Mouse (Mus musculus) granulocyte monocyte progenitor cell, adult 5-6 weeks (primary cell): ENCODE results near the gene Tnpo2. TPM values are rescaled to one million over a fixed set of nuclear protein-coding genes. Genes with fewer than 3 reads are reported as not detected.
A peak's percentile ranks its signal among the peaks of the same experiment; 100 is the strongest.

ENCODE experiments used
- ATAC-seq: replicated peaks from 2 replicates; pipeline ENCODE4 v1.8.0; 2016; ENCODE audit warnings: mild to moderate bottlenecking, moderate TSS enrichment, inconsistent platforms; ENCODE audit not compliant: poor library complexity, severe bottlenecking
- total RNA-seq, 2 experiments: library from RNA; stranded (forward) in 1 of 2; stranded (reverse) in 1 of 2; fragments of 200-712, 200-1000 nt in 1 of 2; fragments of >200 nt in 1 of 2; fragmentation: Nextera tagmentation in 1 of 2; gene quantifications; 2 replicates each; pipeline ENCODE4 v1.2.3; 2014 to 2017

Gene Tnpo2
- total RNA-seq, 2 experiments from 2014 or later, result 19.6 to 26.8 TPM

DNA sequence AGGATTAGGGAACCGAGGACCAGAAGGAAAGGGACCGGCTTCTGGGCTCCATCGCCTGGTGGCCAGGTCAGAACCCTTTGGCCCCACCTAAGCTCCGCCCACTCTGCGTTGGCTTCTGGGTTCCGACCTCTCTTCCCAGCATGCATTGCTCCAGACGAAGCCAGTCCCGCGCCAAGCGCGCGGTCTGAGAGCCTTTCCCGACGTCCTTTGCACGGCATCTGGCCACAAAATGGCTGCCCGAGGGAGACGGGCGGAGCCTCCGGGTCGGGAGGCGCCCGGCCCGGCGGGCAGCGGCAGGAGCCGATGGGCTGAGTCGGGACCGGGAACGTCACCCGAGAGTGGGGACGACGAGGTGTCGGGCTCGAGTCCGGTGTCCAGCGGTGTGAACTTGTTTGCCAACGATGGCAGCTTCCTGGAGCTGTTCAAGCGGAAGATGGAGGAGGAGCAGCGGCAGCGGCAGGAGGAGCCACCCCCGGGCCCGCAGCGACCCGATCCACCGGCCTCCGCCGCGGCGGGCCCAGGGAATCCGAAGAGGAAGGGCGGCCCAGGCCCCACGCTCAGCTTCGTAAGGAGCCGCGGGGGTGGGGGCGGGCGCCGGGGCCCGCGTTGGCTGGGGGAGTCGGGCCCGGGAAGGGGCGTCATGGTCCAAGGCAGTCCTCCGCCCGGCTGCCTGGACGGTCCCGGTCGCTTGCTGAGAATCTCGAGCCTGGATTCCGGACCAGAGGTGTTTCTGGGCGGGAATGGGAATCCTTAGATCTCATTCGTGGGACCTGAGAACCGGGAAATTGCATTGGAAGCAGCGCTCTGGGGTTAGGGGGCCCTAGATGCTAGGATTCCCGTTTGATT is 9.8 kb upstream of the Tnpo2 start, which contains the start of gene Trir:
Gene Trir (plus strand): TSS at position 154 of the 846 bp plus-strand sequence.
- ATAC-seq, result peak; percentile 77

DNA sequence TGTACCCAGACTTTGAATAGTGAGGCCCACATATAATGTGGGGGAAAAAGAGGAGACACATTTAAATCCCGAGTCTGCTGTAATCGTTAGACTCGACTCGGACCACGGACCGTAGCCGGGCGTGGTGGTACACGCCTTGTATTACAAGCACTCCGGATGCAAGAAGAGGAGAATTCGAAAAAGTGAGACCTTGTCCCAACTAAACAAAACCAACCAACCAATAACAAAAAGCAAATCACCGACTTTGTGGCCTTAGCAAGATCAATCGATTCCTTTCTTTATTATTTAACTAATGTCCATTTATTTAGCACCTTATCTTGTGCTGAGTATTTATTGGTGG is 9.2 kb upstream of the Tnpo2 start:
- ATAC-seq, result no peak

DNA sequence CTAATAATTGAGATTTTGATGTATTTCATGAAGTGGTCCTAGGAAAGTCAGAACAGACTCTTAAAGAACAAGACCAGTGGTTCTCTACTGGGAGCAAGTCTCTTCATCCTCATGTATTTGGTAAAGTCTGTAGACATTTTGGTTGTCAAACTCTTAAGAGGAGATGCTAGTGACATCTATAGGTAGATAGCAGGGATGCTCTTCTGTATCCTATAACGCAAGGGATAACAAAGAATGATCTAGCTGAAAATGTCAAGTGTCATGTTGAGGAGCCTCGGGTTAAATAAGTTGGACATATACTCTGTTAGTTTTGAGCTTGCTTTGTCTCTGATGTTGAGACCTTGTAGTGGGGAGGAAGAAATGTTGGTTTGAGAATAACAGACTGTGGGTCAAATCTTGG is 8.8 kb upstream of the Tnpo2 start:
- no peak for ATAC-seq

DNA sequence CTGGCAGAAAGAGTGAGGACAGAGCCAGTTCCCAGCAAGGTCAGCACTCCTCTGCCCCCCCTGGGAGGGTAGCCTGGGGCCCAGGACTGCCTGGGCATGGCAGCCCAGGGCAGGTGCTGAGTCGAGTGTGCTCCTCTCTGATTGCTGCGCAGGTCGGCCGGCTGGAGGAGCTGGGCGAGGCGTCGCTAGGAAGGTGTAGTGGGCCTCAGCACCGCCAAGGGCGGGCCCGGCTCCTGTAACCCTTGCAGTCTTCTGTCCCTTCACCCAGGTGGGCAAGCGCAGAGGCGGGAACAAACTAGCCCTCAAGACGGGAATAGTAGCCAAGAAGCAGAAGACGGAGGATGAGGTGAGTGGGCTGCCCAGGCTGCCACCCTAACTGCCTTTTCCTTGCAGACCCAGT is 7.4 kb upstream of the Tnpo2 start:
- ATAC-seq, result no peak

DNA sequence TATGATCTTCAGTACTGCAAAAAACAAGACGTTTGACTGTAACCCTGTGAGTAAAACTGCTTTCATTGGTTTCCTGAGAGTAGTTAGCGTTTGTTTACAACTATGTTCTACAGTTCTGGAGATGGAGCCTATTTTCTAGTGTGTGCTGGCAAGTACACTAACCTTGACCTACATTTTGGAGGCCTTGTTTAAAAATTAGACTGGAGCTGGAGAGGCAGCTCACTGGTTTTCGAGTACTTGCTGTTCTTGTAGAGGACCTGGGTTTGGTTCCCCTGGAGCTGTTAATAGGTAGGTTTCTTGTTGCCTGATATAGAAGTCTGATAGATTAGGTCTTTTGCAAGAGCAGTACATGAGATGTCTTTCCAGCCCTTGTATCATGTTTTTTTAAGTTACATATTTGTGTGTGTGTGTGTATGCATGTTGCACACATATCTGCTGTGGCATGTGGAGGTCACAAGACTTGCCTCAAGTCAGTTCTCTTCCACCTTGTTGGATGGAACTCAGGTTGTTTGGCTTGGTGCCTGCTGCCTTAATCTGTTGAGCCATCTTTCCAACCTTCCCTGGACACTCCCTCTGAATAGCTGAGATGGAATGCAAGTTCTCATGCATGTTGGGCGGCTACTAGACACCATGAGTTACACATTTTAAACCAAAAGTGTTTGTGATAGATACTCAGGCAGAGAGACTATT is 3.9 kb upstream of the Tnpo2 start:
- ATAC-seq, result no peak

DNA sequence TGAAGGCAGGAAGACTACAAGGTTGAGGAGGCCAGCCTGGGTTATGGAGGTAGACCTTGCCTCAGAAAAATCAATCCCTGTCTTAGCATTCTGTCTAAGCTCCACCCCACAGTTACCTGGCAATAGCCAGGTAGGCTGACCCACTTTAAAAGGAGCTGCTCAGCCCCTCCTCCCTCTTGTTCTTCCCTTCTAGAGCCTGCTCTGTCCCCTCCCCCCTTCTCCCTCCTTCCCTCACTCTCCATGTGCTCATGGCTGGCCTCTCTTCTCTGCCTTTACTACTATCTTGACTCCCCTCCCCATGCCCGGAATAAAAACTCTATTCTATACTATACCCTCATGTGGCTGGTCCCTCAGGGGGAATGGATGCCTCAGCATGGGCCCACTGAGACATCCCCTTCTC is 2.8 kb upstream of the Tnpo2 start:
- no peak for ATAC-seq

DNA sequence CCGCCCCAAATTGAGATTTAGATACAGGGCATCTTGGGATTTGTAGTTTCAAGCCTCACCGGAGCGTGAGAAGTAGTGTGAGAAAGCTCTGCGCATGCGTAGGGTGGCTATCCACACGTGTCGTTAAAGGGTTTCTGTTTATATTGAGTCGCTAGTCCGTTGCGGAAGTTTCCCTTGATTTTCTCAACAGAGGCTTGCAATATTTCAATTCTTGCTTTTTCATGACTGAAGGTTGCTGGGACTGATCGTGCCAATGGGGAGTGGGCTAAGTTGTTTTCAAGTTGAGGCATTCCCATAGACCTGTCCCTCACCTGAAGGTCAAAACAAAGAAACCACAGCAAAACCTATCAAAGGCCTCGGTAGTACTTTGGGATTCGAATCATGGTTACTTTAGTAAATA is 2.0 kb upstream of the Tnpo2 start:
- peak; percentile 26 for ATAC-seq

DNA sequence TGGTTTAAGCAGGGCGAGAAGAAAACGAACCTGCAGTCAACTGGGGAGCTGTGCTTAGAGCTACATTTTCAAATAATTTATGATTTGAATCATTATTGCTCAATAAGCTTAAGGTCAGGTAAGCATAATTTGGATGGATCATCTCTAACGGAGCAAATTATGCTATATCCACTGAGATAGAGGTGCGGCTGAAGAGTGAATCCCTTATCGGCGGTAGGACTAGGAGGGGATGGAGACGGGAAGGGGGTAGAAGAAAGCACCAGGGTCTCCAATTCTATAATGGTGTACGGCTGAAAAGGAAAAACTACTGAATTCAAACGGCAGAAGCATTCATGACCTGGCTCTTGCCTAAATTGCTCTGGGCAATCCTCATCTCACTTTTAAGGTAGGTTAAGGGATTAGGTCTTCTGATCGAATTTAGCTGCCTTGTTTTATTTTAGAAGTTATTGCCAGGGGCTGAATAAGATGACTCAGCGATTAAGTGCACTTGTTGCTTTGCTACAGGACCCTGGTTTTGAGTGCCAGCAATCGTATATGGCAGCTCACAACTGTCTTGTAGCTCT is 1.5 kb upstream of the Tnpo2 start:
- ATAC-seq, result no peak

DNA sequence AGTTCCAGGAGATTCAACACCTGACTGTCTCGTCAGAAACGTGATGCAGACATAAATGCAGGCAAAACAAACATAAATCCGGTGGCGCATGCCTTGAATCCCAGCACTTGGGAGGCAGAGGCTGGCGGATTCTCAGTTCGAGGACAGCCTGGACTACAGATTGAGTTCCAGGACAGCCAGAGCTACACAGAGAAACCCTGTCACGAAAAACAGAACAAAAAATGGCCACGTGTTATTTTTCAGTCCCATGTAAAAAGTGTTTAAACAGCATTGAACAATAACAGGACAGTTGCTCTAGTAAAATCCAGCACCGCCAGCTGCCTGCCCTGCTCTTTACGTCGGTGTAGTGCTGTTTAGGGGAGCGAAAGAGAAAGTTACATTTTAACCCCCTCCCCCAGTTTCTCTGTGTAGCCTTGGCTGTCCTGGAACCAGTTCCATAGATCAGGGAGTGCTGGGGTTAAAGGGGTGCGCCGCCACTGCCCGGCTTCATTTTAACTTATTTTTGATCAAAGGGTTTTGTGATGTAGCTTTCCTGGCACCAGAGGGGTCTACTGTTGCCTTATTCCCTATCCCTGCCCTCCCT is 896 bp upstream of the Tnpo2 start:
- no peak for ATAC-seq

DNA sequence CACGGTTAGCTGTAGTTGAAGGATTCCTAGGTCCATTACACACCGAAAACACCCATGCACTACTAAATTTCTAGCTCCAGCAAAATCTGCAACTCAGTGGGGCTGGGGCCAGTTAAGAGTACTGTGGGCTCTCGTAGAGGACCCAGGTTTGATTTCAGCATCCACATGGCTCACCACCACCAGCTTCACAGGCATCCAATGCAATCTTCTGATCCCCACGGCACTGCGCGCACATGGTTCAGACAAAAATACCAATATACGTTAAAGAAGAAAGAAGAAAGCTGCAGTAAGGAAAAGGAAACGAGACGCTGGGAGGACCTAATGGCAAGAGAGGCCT is 366 bp upstream of the Tnpo2 start:
- ATAC-seq, result no peak

DNA sequence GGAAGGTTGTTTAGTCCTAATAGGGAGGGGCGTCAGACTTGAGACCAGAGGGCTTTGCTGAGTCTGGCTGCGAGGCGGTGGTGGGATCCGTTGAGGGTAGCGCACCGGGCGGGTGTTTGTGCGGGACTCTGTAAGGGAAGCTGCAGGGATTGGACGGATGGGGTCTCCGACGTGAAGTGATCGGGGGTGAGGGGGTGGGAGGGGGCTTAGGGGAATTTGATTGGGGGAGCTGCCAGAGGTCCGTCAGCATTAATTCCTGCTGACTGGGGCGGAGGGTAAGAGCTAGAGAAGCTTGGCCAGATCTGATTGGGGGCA is 608 bp downstream of the Tnpo2 start:
- peak; percentile 24 for ATAC-seq

DNA sequence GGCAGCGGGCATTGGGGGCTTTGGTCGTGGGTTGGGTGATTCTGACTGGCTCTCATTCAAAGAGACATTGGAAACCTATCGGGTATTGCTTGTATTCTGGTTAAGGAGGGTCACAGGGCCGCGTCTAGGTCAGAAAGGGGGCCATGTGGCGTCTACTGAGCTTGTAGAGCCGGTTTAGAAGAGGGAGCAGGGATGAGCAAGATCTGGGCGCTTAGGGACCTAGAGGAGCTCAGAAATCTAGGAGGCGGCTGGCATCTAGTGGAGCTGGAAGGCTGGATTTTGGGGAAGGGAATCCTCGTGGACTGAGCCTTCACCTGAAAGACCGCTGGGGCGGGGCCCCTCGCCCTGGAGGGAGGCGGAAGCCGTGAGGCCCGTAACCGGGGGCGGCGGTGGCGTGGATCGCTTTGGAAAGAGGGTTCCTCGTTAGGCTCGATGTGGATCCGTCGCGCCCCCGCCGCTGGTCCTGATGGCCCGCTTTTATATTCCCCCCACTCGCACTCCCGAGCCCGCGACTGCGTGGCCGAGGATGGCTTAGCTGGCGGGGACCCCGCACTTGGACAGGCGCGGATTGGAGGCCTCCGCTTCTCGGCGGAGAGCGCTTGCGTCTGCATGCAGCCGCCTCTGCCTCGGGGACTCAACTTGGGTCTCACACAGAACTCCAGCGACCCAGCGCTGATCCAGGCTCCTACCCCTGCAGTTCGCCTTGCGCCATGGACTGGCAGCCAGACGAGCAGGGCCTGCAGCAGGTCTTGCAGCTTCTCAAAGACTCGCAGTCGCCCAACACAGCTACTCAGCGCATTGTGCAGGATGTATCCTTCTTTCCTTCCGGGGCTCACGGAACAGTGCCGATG is 1.2 kb downstream of the Tnpo2 start:
- peak; percentile 39 for ATAC-seq

DNA sequence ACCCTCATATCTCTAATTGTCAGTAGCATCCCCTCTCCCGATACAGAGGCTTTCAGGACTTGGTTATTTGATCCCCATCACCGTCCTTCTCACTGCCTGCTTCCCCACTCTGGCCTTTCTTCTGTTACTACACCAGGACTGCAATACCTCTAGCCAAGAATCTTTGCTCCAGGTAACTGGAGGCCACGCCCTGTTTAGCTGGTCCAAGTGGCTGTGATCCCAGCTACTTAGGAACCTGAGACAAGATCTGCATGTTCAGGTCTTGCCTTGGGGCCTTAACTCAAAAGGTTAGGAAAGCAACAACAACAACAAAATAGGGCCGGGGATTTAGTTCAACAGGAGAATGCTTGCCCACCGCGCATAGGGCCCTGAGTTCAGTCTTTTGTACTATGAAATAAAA is 6.9 kb downstream of the Tnpo2 start:
- no peak for ATAC-seq

DNA sequence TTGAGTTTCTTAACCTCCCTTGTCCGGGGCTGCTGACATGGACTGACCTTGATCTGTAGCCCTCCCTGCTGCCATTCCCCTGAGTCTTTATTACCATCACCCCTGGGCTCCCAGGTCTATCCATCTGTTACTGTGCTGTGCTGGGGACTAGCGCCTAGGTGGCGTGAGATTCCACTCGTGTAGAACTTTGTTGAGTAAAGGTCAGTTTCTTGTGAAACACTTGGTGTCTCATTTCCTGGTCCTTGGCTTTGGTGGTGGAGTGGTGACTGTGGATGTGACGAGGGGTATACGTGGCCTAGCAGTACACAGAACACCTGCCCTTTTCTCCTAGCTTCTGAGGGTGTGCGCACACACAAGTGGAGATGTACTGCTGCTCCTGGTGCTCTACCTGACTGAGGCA is 20.7 kb downstream of the Tnpo2 start:
- no peak for ATAC-seq

DNA sequence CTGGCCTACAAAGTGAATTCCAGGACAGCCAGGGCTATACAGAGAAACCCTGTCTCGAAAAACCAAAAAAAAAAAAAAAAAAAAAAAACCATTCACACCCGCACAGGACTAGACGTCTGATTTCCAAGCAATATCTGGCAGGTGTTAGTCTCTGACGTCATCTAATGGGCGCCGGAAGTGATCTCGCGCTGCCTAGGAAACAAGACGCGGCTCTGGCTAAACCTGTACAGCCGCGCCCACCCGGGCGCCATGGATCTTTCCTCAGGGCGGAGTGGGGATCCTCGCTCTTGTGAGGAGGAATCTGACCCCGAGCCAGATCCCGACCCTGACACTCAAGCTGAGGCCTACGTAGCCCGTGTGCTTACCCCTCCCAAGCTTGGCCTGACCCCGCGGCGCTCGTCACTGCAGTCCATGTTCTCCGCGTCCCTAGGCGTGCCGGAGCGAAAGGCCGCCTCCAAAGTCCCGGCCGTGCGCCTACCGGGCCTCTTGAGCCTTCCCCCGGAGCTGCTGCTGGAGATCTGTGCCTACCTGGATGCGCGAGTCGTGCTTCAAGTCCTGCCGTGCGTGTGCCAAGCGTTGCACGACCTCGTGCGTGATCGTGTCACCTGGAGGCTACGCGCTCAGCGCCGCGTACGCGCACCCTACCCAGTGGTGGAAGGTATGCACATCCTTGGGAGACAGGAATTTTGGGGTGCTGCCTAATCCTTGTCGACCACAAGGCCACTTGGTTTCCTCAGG is 23.3 kb downstream of the Tnpo2 start, which contains the start of gene Fbxw9:
Gene Fbxw9 (plus strand): TSS at position 177 of the 738 bp plus-strand sequence.
- ATAC-seq, result peak; percentile 92

DNA sequence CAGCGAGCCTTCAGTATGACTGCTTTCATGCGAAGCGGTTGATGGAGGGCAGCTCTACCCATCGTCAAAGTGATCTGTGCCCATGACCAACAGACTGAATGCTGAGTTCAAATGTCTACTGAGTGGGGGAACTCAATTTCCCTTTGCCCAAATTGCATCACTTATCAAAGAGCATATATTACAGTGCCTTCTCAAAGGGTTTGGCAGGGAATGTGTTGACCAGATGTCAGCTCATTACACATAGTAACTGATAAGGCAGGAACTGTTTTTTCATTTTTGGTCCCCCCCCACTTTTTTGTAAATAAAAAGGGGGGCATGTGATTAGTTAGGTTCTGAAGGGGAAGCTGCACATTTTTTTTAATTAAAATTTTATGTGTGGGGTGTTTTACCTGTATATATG is 25.9 kb downstream of the Tnpo2 start:
- no peak for ATAC-seq

DNA sequence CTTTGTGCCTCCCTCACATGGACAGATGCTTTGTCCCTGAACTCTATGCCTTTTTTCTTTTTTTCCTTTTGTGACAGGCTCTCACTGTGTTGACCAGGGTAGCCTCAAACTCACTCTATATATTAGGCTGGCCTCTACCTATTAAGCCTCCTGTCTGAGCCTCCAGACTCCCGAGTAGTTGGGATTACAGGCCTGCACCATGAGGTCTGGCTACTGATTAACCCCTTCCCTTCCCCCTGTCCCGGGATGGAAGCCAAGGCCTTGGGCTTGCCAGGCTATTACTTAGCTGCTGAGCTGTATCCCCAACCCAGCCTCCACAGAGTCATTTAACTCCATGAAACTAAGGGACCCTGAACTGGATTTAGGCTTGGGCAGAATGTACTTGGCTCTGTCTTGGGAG is 28.5 kb downstream of the Tnpo2 start:
- ATAC-seq, result no peak

DNA sequence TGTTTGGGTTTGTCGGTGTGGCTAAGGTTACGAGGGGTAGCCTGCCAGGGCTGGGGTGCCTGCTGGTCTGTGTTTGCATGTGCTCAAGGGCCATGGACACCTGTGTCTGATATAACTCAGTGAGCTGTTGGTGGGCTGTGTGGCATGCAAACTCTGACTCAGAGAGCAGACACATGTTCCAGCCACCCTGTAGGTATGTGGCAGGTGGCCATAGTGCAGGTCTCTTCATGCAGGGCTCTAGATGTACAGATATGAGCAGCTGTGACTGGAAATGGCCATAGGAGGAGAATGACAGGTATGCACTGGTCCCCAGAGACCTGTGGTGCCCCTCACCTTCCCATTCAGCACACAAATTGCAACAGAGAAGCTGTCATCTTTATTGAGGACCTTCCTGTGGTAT is 30.4 kb downstream of the Tnpo2 start:
- ATAC-seq, result no peak

DNA sequence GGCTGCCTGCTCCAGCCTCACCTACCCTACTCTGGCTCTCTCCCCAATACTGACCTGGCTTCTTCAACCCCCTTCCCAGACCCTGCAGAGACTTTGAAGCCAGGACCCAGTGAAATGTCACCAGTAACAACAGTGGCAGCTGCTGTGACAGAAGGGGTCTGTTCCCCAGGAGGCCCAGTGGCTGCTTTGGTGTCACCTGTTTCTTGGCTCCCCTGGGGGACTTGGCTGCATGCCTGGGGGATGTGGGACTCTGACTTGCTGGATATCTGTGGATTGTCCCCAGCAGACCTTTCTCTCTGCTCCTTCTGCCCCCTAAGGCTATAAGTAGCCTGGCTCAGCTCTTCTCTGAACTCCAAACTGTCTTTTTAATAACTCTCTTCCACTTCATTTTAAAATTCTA is 31.3 kb downstream of the Tnpo2 start, which contains the start of gene Gm5741:
Gene Gm5741 (minus strand): TSS at position 1 of the 400 bp plus-strand sequence.
- no peak for ATAC-seq

DNA sequence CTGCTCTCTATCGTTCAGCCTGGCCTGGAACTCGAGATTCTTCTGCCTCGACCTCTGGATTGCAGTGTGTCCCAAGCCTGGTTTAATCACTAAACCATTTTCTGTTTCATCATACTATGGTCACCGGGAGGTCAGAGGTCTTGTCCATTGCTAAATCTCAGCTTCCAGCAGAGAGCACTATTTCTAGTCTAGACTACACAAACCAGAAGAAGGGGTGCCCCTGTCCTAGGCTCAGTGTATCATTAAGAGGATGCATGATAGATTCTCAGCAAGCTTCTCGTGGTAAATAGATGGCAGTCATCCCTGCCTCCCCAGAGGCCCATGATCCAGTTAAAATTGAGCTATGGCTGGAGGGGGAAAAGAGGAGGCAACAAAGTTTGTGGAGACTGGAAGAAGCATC is 34.3 kb downstream of the Tnpo2 start:
- peak; percentile 26 for ATAC-seq
